Mouse (Mus musculus) forebrain, postnatal 0 days (tissue): ENCODE data around the gene Rab3il1. TPM values are rescaled to one million over a fixed set of nuclear protein-coding genes. Genes with fewer than 3 reads are reported as not detected.

Experiments
- ATAC-seq: fragments of 200-750 bp; cut with Nextera tagmentation; 2 replicates; pipeline ENCODE4 v1.8.0; 2017; ENCODE audit warnings: mild to moderate bottlenecking, moderate library complexity
- DNase-seq: peaks from one replicate; pipeline ENCODE4 v3.0.0-alpha.2; 2015
- H3K27ac ChIP-seq: fragments of 300-500 bp; sonication (generic); 2 replicates; pipeline ENCODE4 v1.5.1; 2014; ENCODE audit warnings: low read depth, mild to moderate bottlenecking, antibody characterized with exemption, low read length, moderate library complexity, mixed read lengths
- H3K27me3 ChIP-seq: fragments of 300-500 bp; sonication (generic); 2 replicates; pipeline ENCODE4 v1.6.1; 2014; ENCODE audit warnings: mild to moderate bottlenecking, low read length, mixed read lengths; ENCODE audit not compliant: insufficient read depth
- H3K36me3 ChIP-seq: fragments of 300-500 bp; sonication (generic); 2 replicates; pipeline ENCODE4 v1.6.1; 2014; ENCODE audit warnings: mild to moderate bottlenecking, moderate library complexity; ENCODE audit not compliant: insufficient read depth
- H3K4me1 ChIP-seq: fragments of 300-500 bp; sonication (generic); 2 replicates; pipeline ENCODE4 v1.6.1; 2014; ENCODE audit warnings: antibody characterized with exemption; ENCODE audit not compliant: insufficient read depth
- H3K4me2 ChIP-seq: fragments of 300-500 bp; sonication (generic); 2 replicates; pipeline ENCODE4 v1.6.1; 2014; ENCODE audit warnings: low read depth, mild to moderate bottlenecking, moderate library complexity
- H3K4me3 ChIP-seq: fragments of 300-500 bp; sonication (generic); 2 replicates; pipeline ENCODE4 v1.5.1; 2014; ENCODE audit warnings: low read depth, low read length, mixed read lengths
- H3K9ac ChIP-seq: fragments of 300-500 bp; sonication (generic); 2 replicates; pipeline ENCODE4 v1.6.1; 2014; ENCODE audit warnings: mild to moderate bottlenecking
- H3K9me3 ChIP-seq: fragments of 300-500 bp; sonication (generic); 2 replicates; pipeline ENCODE4 v1.6.1; 2016; ENCODE audit warnings: low read length
- CTCF ChIP-seq: sonication (generic); IDR thresholded peaks from 2 replicates; pipeline ENCODE4 v1.5.1; 2016; ENCODE audit warnings: antibody characterized with exemption, control low read depth, low read depth
- WGBS: fragments of 180-500 bp; shearing (Covaris S2); extraction: QIAGEN DNeasy Blood & Tissue Kit; methylation state at CpG from one replicate; pipeline ENCODE4 v1.1.7; 2014; 5-methylcytosine and 5-hydroxymethylcytosine counted together
- polyA plus RNA-seq: library from polyadenylated mRNA; unstranded; fragments of >200 nt; fragmentation: Nextera tagmentation; extraction: Ambion mirVana; gene quantifications from 2 replicates; pipeline ENCODE4 v1.2.1, GENCODE M21; 2015
- total RNA-seq: library from RNA; depleted of rRNA; stranded (reverse); fragments of >200 nt; gene quantifications from 2 replicates; pipeline ENCODE4 v1.2.3, GENCODE M21; 2014

Rab3il1 gene
- total and polyA plus RNA-seq, 2 experiments from 2014 or later, result 19.9 to 20.0 TPM

DNA sequence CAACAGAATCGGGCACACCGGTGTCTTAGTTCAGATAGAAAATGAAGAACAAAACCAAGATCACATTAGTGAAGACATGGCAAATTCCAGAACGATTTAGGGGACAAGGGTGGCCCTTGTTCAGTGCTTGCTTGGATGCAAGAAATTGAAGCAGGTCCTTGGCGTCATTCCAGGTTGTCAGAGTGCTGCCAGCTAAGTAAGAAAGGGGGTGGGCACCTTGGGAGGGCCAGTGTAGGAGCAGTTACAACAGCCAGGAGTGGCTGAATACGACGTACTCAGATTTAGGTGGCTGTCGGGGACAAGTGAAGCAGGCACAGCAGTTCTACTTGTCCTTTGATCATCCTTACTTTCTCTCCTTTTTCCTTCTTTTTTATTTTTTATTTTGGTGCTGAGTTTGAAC is 66.2 kb downstream of the Rab3il1 start:
- H3K36me3 ChIP-seq, result peaks cover 90% of the 10 kb centered on the region
- H3K4me2 ChIP-seq, result no peak overlapping the region
- DNase-seq, result peak; percentile 59
- 0 out of 2 replicates have a peak, but pooled peaks have one; percentile 9 for ATAC-seq
- H3K4me3 ChIP-seq, result no peak overlapping the region
- no peak overlapping the region for H3K9ac ChIP-seq
- no peaks in the 10 kb centered on the region for H3K4me1 ChIP-seq
- no peak for TF ChIP-seq CTCF
- H3K27me3 ChIP-seq, result no peaks in the 10 kb centered on the region
- H3K27ac ChIP-seq, result no peak overlapping the region
- no peaks in the 10 kb centered on the region for H3K9me3 ChIP-seq
- 37% methylated on average over 7 of the region's 7 CpGs for WGBS

DNA sequence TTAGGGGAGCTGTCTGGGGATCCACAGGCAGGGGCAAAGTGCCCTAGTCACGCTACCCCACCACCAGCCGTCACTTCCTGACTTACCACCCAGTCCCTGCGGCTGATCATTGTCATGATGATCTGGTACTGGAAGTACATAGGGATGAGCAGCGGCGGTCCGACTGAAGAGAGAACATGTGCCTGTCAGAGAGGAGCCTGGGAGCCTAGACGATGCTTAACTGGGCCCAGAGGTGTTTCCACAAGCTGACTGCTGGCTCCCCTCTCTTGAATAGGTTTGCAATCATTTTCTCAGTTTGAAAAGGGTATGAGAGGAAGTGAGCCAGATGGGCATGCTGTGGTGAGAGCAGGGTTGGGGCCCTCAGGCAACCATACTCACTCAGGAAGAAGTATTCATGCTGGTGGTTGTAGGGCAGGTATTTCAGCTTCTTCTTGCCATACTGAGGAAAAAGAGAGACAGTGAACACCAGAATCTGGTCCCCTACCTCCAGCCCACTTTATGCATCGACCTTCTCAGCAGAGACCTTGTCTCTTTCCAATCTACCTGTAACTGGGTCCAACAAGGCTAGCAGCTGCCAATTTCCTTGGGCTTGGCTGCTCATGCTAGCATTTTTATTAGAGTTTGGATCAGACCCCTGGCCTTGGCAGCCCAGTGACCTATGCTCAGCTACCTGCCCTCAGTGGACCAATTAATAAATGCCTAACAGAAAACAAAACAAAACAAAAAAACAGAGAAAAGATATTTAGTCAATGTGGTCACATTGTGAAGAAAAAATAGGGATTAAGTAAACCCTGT is 68.9 kb downstream of the Rab3il1 start:
- Histone ChIP-seq H3K4me3 (no peak overlapping the region), H3K27me3 (no peaks in the 10 kb centered on the region), H3K27ac (peak overlapping the region; percentile 5; the same call in 1 of the 2 replicates), H3K9me3 (no peaks in the 10 kb centered on the region), H3K9ac (no peak overlapping the region), H3K4me1 (no peaks in the 10 kb centered on the region), H3K36me3 (peaks cover 91% of the 10 kb centered on the region), H3K4me2 (no peak overlapping the region)
- 83% methylated on average over 8 of the region's 8 CpGs for WGBS
- DNase-seq (no peak), ATAC-seq (no peak)
- no peak for TF ChIP-seq CTCF

DNA sequence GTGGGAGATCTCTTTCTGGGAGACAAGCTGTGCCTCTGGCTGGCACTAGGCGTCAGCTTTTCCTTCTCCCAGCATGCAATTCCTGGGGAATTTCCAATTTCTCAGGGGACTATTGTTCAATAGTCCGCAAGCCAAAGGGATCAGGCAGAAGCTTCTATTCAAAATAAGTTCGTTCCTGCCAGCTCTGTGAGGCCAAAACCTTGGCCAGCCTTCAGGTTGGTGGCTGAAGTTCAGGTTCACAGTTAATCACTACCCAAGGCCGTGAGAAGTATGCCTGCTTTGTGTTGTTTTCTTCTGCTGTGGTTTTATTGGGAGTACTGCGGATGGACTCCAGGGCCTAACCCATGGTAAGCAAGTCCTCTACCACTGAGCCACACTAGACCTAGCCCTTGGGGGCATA is 69.7 kb downstream of the Rab3il1 start:
- ATAC-seq (peak; percentile 63), DNase-seq (peak; percentile 77)
- H3K27me3 ChIP-seq, result no peaks in the 10 kb centered on the region
- TF ChIP-seq CTCF, result no peak
- H3K9ac ChIP-seq, result 0 out of 2 replicates have a peak overlapping the region, but pooled peaks have one; percentile 6
- H3K36me3 ChIP-seq, result peaks cover 91% of the 10 kb centered on the region
- peak overlapping the region; percentile 59 for H3K27ac ChIP-seq
- H3K4me1 ChIP-seq, result no peaks in the 10 kb centered on the region
- H3K4me3 ChIP-seq, result no peak overlapping the region
- H3K9me3 ChIP-seq, result no peaks in the 10 kb centered on the region
- H3K4me2 ChIP-seq, result no peak overlapping the region
- 37% methylated on average over 5 of the region's 5 CpGs for WGBS

DNA sequence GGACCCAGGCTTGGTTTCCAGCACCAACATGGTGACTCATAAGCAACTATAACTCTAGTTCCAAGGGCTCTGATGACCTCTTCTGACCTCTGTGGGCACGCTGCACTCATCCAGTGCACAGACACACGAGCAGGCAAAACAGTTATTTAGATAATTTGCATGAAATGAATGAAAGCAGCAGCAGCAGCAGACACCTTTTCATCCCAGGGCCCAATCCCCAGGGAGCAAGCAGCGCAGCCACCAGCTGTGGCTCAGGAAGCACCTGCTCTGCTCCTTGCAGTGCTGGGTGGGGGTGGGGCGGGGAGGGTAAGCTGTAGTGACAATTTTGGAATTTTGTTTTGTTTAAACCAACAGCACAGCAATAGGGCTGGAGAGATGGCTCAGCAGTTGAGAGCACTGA is 70.4 kb downstream of the Rab3il1 start:
- Histone ChIP-seq H3K4me2 (no peak overlapping the region), H3K36me3 (peaks cover 91% of the 10 kb centered on the region), H3K27ac (peak overlapping the region; percentile 59), H3K4me1 (no peaks in the 10 kb centered on the region), H3K9me3 (no peaks in the 10 kb centered on the region), H3K4me3 (no peak overlapping the region), H3K9ac (no peak overlapping the region), H3K27me3 (no peaks in the 10 kb centered on the region)
- no peak for TF ChIP-seq CTCF
- ATAC-seq, result peak; percentile 7; the same call in 1 of the 2 replicates
- DNase-seq, result no peak
- WGBS, result 49% methylated on average over 4 of the region's 4 CpGs

DNA sequence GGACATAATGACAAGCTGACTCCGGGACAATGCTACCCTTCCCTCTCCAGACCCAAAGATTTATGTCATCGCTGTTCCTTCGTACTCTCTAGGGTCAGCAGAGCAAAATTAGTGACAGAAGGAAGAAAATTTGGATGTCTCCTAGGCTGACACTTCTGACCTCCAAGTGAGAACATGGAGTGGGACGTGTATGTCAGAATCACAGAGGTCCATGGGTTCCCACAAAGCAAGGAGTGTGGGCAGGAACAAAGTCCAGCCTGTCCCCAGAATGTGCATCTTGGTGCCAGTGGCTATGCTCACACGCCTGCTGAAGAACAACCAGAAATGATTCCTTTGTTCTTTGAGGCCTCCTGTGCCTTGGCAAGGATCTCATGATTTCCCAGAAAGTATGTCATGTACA is 71.7 kb downstream of the Rab3il1 start:
- no peak for TF ChIP-seq CTCF
- H3K4me1 ChIP-seq, result no peaks in the 10 kb centered on the region
- H3K4me2 ChIP-seq, result no peak overlapping the region
- H3K9me3 ChIP-seq, result no peaks in the 10 kb centered on the region
- WGBS, result 92% methylated on average over 5 of the region's 5 CpGs
- ATAC-seq (no peak), DNase-seq (no peak)
- H3K36me3 ChIP-seq, result peaks cover 90% of the 10 kb centered on the region
- no peak overlapping the region for H3K9ac ChIP-seq
- H3K27ac ChIP-seq, result no peak overlapping the region
- no peaks in the 10 kb centered on the region for H3K27me3 ChIP-seq
- no peak overlapping the region for H3K4me3 ChIP-seq

DNA sequence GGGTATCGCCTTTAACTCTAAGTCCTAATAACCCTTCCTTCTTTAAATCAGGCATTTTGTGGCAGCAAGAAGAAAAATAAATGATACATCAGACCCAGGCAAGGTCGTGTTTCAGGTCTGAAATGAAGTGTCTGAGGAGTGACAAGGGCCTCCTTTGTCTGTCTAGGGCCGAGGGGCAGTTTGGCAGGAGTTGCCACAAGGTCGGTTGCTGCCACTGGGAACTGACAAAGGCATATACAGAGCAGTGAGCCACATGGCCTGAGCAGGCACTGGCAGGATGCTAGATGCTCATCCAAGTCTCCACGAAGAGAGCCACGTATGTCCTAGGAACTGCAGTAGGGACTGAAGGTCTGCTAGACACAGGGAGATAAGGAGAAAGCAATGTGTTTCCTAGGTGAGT is 76.9 kb downstream of the Rab3il1 start:
- H3K4me1 ChIP-seq, result no peaks in the 10 kb centered on the region
- no peak overlapping the region for H3K27ac ChIP-seq
- TF ChIP-seq CTCF, result no peak
- DNase-seq (no peak), ATAC-seq (peak; percentile 38; the same call in 1 of the 2 replicates)
- H3K27me3 ChIP-seq, result no peaks in the 10 kb centered on the region
- no peak overlapping the region for H3K4me2 ChIP-seq
- H3K9ac ChIP-seq, result no peak overlapping the region
- WGBS, result 80% methylated on average over 6 of the region's 6 CpGs
- H3K4me3 ChIP-seq, result no peak overlapping the region
- peaks cover 98% of the 10 kb centered on the region for H3K36me3 ChIP-seq
- H3K9me3 ChIP-seq, result no peaks in the 10 kb centered on the region

DNA sequence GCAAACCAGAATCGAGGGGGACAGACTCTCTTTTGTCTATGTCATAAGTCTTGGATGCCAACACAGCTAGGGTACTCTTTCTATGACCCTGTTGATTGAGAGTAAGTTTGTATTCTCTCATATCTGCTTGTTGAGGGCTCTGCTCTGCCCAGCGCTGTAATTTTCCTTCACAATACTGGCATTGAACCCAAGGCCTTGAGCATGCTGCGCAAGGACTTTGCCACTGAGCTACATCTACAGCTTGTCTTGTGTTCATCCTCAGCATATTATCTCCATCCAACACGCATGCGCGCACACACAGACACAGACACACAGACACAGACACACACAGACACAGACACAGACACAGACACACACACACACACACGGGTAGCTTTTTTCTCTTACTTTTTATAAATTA is 78.9 kb downstream of the Rab3il1 start:
- H3K27me3 ChIP-seq, result no peaks in the 10 kb centered on the region
- H3K27ac ChIP-seq, result no peak overlapping the region
- H3K4me2 ChIP-seq, result no peak overlapping the region
- H3K9me3 ChIP-seq, result no peaks in the 10 kb centered on the region
- no peak overlapping the region for H3K9ac ChIP-seq
- no peak overlapping the region for H3K4me3 ChIP-seq
- 98% methylated on average over 7 of the region's 7 CpGs for WGBS
- no peaks in the 10 kb centered on the region for H3K4me1 ChIP-seq
- H3K36me3 ChIP-seq, result peaks cover 88% of the 10 kb centered on the region
- no peak for DNase-seq
- ATAC-seq, result no peak
- TF ChIP-seq CTCF, result no peak
